Comparison of ENCODE assay signal across 9 mouse cellular contexts in the genomic region with DNA sequence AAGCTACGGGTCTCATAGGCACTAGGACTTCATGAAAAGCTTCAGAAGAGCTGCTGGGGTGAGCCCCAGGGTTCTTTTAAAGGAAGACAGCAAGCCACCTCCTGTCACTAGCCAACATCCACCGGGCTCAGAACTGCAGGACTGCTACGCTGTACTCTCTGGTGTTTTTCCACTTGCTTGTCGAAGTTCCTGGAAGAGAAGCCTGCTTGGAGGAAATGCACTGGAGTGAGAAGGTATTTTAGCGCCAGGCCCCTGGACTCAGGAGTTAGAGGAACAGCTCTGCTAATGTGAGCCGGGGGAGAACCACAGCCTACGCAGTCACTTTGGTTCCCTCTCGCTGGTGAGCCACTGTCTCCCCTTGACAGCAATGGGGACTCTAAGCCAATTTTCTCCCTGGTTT. TPM values are rescaled to one million over a fixed set of nuclear protein-coding genes. Genes with fewer than 3 reads are reported as not detected.
DNase-seq lines count a peak whose midpoint lies in the region; ATAC-seq and TF ChIP-seq lines count a peak whose summit lies in the region.
"Had no signal": no experiment of that assay in that cellular context is flagged by ENCODE, and none has a peak within 500 bp of the region (broad histone marks: within the 10 kb centered on the region; RNA-seq: fewer than 3 reads in every experiment).

No protein-coding gene starts in this region.

- TF ChIP-seq POLR2A in heart, adult 2 months (IDR thresholded peaks at IDR 0.05; ENCODE audit: insufficient read depth, low read depth, low read length) = no peak
- TF ChIP-seq POLR2A in bone marrow, adult 2 months (IDR thresholded peaks at IDR 0.05; ENCODE audit: borderline replicate concordance, control insufficient read depth, low read depth, low read length) = no peak

- H3K4me3 ChIP-seq in heart, adult 2 months = no peak overlapping the region
- H3K4me3 ChIP-seq in bone marrow, adult 2 months (replicated peaks; ENCODE audit: control insufficient read depth, low read depth, low read length) = no peak overlapping the region
- H3K4me3 ChIP-seq in kidney, embryonic 15.5 days (replicated peaks) = no peak overlapping the region
- H3K4me3 ChIP-seq in stomach, embryonic 16.5 days (replicated peaks; ENCODE audit: low read length) = no peak overlapping the region
- H3K4me3 ChIP-seq in midbrain, postnatal 0 days (ENCODE audit: low read depth, low read length) = no peak overlapping the region

- H3K9ac ChIP-seq in heart, adult 2 months (ENCODE audit: low read depth, low read length) = peak overlapping the region; percentile 18; the same call in 1 of the 2 replicates
- no peak overlapping the region for H3K9ac ChIP-seq in kidney, embryonic 15.5 days
- no peak overlapping the region for H3K9ac ChIP-seq in stomach, embryonic 16.5 days (ENCODE audit: low read length)
- H3K9ac ChIP-seq in midbrain, postnatal 0 days (replicated peaks; ENCODE audit: low read length, poor library complexity, severe bottlenecking) = no peak overlapping the region

- H3K27ac ChIP-seq in heart, adult 2 months = peak overlapping the region; percentile 91
- peak overlapping the region; percentile 78 for H3K27ac ChIP-seq in bone marrow, adult 2 months (ENCODE audit: control insufficient read depth, insufficient read depth, low read depth, low read length, poor library complexity)
- H3K27ac ChIP-seq in kidney, embryonic 15.5 days = peak overlapping the region; percentile 19; the same call in 1 of the 2 replicates
- H3K27ac ChIP-seq in stomach, embryonic 16.5 days (ENCODE audit: low read length) = peak overlapping the region; percentile 53; the same call in 1 of the 2 replicates
- H3K27ac ChIP-seq in midbrain, postnatal 0 days (ENCODE audit: low read depth, low read length) = no peak overlapping the region

- ATAC-seq in kidney, embryonic 15.5 days (replicated peaks; ENCODE audit: low FRiP score) = no peak
- ATAC-seq in stomach, embryonic 16.5 days (ENCODE audit: insufficient read depth, low FRiP score) = no peak
- ATAC-seq in midbrain, postnatal 0 days (ENCODE audit: low FRiP score) = no peak
- ATAC-seq: forebrain, embryonic 14.5 days had no signal

- intact Hi-C loops in heart, adult 2 months (cut with DNase I) = loop anchor here (1.0 kb wide), 1 partner anchor 12 kb away; a partner anchor contains a TSS
- intact Hi-C loops in heart, postnatal 14 days (cut with DNase I) = no loop called here

- H3K4me2 ChIP-seq in kidney, embryonic 15.5 days = no peak overlapping the region
- no peak overlapping the region for H3K4me2 ChIP-seq in stomach, embryonic 16.5 days (ENCODE audit: low read depth, low read length)
- no peak overlapping the region for H3K4me2 ChIP-seq in midbrain, postnatal 0 days (ENCODE audit: low read depth, low read length, poor library complexity, severe bottlenecking)

- H3K27me3 ChIP-seq in heart, adult 2 months (ENCODE audit: control insufficient read depth, insufficient read depth, low read length) = no peaks in the 10 kb centered on the region
- no peaks in the 10 kb centered on the region for H3K27me3 ChIP-seq in kidney, embryonic 15.5 days
- H3K27me3 ChIP-seq in stomach, embryonic 16.5 days (ENCODE audit: control insufficient read depth, insufficient read depth, low read length) = no peaks in the 10 kb centered on the region
- no peaks in the 10 kb centered on the region for H3K27me3 ChIP-seq in midbrain, postnatal 0 days (ENCODE audit: insufficient read depth, low read length)

- H3K36me3 ChIP-seq in heart, adult 2 months (ENCODE audit: control insufficient read depth, insufficient read depth, low read length) = peaks cover 22% of the 10 kb centered on the region
- H3K36me3 ChIP-seq in kidney, embryonic 15.5 days = peaks cover 55% of the 10 kb centered on the region
- H3K36me3 ChIP-seq in stomach, embryonic 16.5 days (ENCODE audit: control insufficient read depth, insufficient read depth, low read length) = peaks cover 4% of the 10 kb centered on the region; the same call in 1 of the 2 replicates
- peaks cover 15% of the 10 kb centered on the region for H3K36me3 ChIP-seq in midbrain, postnatal 0 days (ENCODE audit: insufficient read depth, low read length)

- no peaks in the 10 kb centered on the region for H3K9me3 ChIP-seq in kidney, embryonic 15.5 days (replicated peaks)
- H3K9me3 ChIP-seq in stomach, embryonic 16.5 days (replicated peaks; ENCODE audit: control insufficient read depth, low read length) = no peaks in the 10 kb centered on the region
- H3K9me3 ChIP-seq in midbrain, postnatal 0 days (ENCODE audit: low read length) = no peaks in the 10 kb centered on the region

- H3K79me2 ChIP-seq in heart, adult 2 months (replicated peaks; ENCODE audit: control insufficient read depth, insufficient read depth, low read length) = no peaks in the 10 kb centered on the region

- WGBS in heart, adult 2 months = 58% methylated on average over 8 of the region's 8 CpGs
- WGBS in bone marrow, adult 2 months = 14% methylated on average over 8 of the region's 8 CpGs
- 81% methylated on average over 8 of the region's 8 CpGs for WGBS in kidney, embryonic 15.5 days
- 81% methylated on average over 8 of the region's 8 CpGs for WGBS in stomach, embryonic 16.5 days
- WGBS in midbrain, postnatal 0 days = 86% methylated on average over 8 of the region's 8 CpGs

- peak in 1 of 2 experiments; percentile 39 for DNase-seq in heart, adult 2 months
- DNase-seq in heart, postnatal 14 days = no peak
- DNase-seq in gastrocnemius, postnatal 10 days = no peak
- no peak for DNase-seq in cerebellum, postnatal 14 days
- no peak for DNase-seq in midbrain, postnatal 0 days (ENCODE audit: low spot score)

- H3K4me1 ChIP-seq in heart, adult 2 months (ENCODE audit: control insufficient read depth, insufficient read depth, low read length) = peaks cover 20% of the 10 kb centered on the region
- H3K4me1 ChIP-seq in bone marrow, adult 2 months (ENCODE audit: control insufficient read depth, insufficient read depth, low read length) = peaks cover 13% of the 10 kb centered on the region; the same call in 1 of the 2 replicates
- peaks cover 8% of the 10 kb centered on the region for H3K4me1 ChIP-seq in kidney, embryonic 15.5 days
- H3K4me1 ChIP-seq in stomach, embryonic 16.5 days (ENCODE audit: control insufficient read depth, insufficient read depth, low read length) = peaks cover 12% of the 10 kb centered on the region
- no peaks in the 10 kb centered on the region for H3K4me1 ChIP-seq in midbrain, postnatal 0 days (ENCODE audit: insufficient read depth, low read length)

- no peak for TF ChIP-seq EP300 in heart, adult 2 months (IDR thresholded peaks at IDR 0.05; ENCODE audit: insufficient read depth, low read depth, low read length)

- TF ChIP-seq CTCF in heart, adult 2 months (IDR thresholded peaks at IDR 0.05) = no peak
- no peak for TF ChIP-seq CTCF in bone marrow, adult 2 months (IDR thresholded peaks at IDR 0.05; ENCODE audit: control insufficient read depth, insufficient read depth, low read length)
- no peak for TF ChIP-seq CTCF in midbrain, postnatal 0 days (IDR thresholded peaks at IDR 0.05)

RNA-seq across cellular contexts. Expression of a gene that starts 6.4 kb away (rescaled TPM):
- 10 to 100 TPM; 10.7 to 12.0 TPM for total RNA-seq in heart, adult 2 months (2021)
- polyA plus RNA-seq in heart, adult 2 months (2012; rRNA removed) = 6.9 and 7.4 TPM in 2 replicates
- 10 to 100 TPM; 11.7 to 12.7 TPM for total RNA-seq in heart, postnatal 14 days (2021)
- 9.1 and 17.6 TPM in 2 replicates for polyA plus RNA-seq in bone marrow, adult 2 months (2011; ENCODE audit: insufficient read depth, insufficient read length, low replicate concordance, missing spikeins)
- 25.1 and 28.3 TPM in 2 replicates for polyA plus RNA-seq in kidney, embryonic 15.5 days (2015; fragmentation: Nextera tagmentation; extraction: Ambion mirVana)
- 17.6 and 20.0 TPM in 2 replicates for polyA plus RNA-seq in stomach, embryonic 16.5 days (2015; fragmentation: Nextera tagmentation; extraction: Ambion mirVana)
- total RNA-seq in gastrocnemius, postnatal 10 days (2021) = 1 to 10 TPM; 5.6 to 6.5 TPM
- 4.3 and 6.9 TPM in 2 replicates for total RNA-seq in midbrain, postnatal 0 days (2014; rRNA removed)
- 16.2 and 17.5 TPM in 2 replicates for polyA plus RNA-seq in midbrain, postnatal 0 days (2015; fragmentation: Nextera tagmentation; extraction: Ambion mirVana)

RNA-seq across cellular contexts. Expression of a gene that starts 6.5 kb away (rescaled TPM):
- 10 to 100 TPM; 14.8 to 17.7 TPM for total RNA-seq in heart, adult 2 months (2021)
- polyA plus RNA-seq in heart, adult 2 months (2012; rRNA removed) = 14.6 and 25.0 TPM in 2 replicates
- total RNA-seq in heart, postnatal 14 days (2021) = 10 to 100 TPM; 12.7 to 13.9 TPM
- polyA plus RNA-seq in bone marrow, adult 2 months (2011; ENCODE audit: insufficient read depth, insufficient read length, low replicate concordance, missing spikeins) = 27.7 and 34.2 TPM in 2 replicates
- polyA plus RNA-seq in kidney, embryonic 15.5 days (2015; fragmentation: Nextera tagmentation; extraction: Ambion mirVana) = 18.9 and 19.6 TPM in 2 replicates
- 20.1 and 22.0 TPM in 2 replicates for polyA plus RNA-seq in stomach, embryonic 16.5 days (2015; fragmentation: Nextera tagmentation; extraction: Ambion mirVana)
- total RNA-seq in gastrocnemius, postnatal 10 days (2021) = 10 to 100 TPM in 1 of 2 experiments, 1 to 10 TPM in 1; 9.8 to 13.5 TPM
- total RNA-seq in midbrain, postnatal 0 days (2014; rRNA removed) = 27.9 and 28.2 TPM in 2 replicates
- polyA plus RNA-seq in midbrain, postnatal 0 days (2015; fragmentation: Nextera tagmentation; extraction: Ambion mirVana) = 16.2 and 18.2 TPM in 2 replicates

RNA-seq across cellular contexts. Expression of a gene that starts 6.5 kb away (rescaled TPM):
- total RNA-seq in heart, adult 2 months (2021) = under 1 TPM in 1 of 2 experiments, not detected in 1; 0.10 TPM
- polyA plus RNA-seq in heart, adult 2 months (2012; rRNA removed) = not detected in 2 replicates
- total RNA-seq in heart, postnatal 14 days (2021) = under 1 TPM; 0.12 TPM
- not detected in 2 replicates for polyA plus RNA-seq in bone marrow, adult 2 months (2011; ENCODE audit: insufficient read depth, insufficient read length, low replicate concordance, missing spikeins)
- 0.27 and 0.30 TPM in 2 replicates for polyA plus RNA-seq in kidney, embryonic 15.5 days (2015; fragmentation: Nextera tagmentation; extraction: Ambion mirVana)
- polyA plus RNA-seq in stomach, embryonic 16.5 days (2015; fragmentation: Nextera tagmentation; extraction: Ambion mirVana) = 1.1 TPM in 1 of 2 replicates, not detected in the other
- total RNA-seq in gastrocnemius, postnatal 10 days (2021) = not detected
- total RNA-seq in midbrain, postnatal 0 days (2014; rRNA removed) = 0.47 and 3.2 TPM in 2 replicates
- 0.09 and 0.35 TPM in 2 replicates for polyA plus RNA-seq in midbrain, postnatal 0 days (2015; fragmentation: Nextera tagmentation; extraction: Ambion mirVana)

RNA-seq across cellular contexts. Expression of a gene that starts 11.5 kb away (rescaled TPM):
- total RNA-seq in heart, adult 2 months (2021) = 100 to 1,000 TPM in 1 of 2 experiments, 10 to 100 TPM in 1; 98.1 to 109 TPM
- 50.8 and 61.5 TPM in 2 replicates for polyA plus RNA-seq in heart, adult 2 months (2012; rRNA removed)
- total RNA-seq in heart, postnatal 14 days (2021) = 100 to 1,000 TPM; 113 to 115 TPM
- 50.9 and 80.9 TPM in 2 replicates for polyA plus RNA-seq in bone marrow, adult 2 months (2011; ENCODE audit: insufficient read depth, insufficient read length, low replicate concordance, missing spikeins)
- polyA plus RNA-seq in kidney, embryonic 15.5 days (2015; fragmentation: Nextera tagmentation; extraction: Ambion mirVana) = 10.6 and 11.0 TPM in 2 replicates
- polyA plus RNA-seq in stomach, embryonic 16.5 days (2015; fragmentation: Nextera tagmentation; extraction: Ambion mirVana) = 10.9 and 11.3 TPM in 2 replicates
- 10 to 100 TPM; 52.1 to 59.8 TPM for total RNA-seq in gastrocnemius, postnatal 10 days (2021)
- total RNA-seq in midbrain, postnatal 0 days (2014; rRNA removed) = 59.8 and 77.2 TPM in 2 replicates
- 7.2 and 7.7 TPM in 2 replicates for polyA plus RNA-seq in midbrain, postnatal 0 days (2015; fragmentation: Nextera tagmentation; extraction: Ambion mirVana)

RNA-seq across cellular contexts. Expression of a gene that starts 29.5 kb away (rescaled TPM):
- total RNA-seq in heart, adult 2 months (2021) = not detected
- not detected in 2 replicates for polyA plus RNA-seq in heart, adult 2 months (2012; rRNA removed)
- total RNA-seq in heart, postnatal 14 days (2021) = not detected
- polyA plus RNA-seq in bone marrow, adult 2 months (2011; ENCODE audit: insufficient read depth, insufficient read length, low replicate concordance, missing spikeins) = 6.5 and 11.2 TPM in 2 replicates
- 0.14 and 0.17 TPM in 2 replicates for polyA plus RNA-seq in kidney, embryonic 15.5 days (2015; fragmentation: Nextera tagmentation; extraction: Ambion mirVana)
- polyA plus RNA-seq in stomach, embryonic 16.5 days (2015; fragmentation: Nextera tagmentation; extraction: Ambion mirVana) = 0.70 and 1.3 TPM in 2 replicates
- total RNA-seq in gastrocnemius, postnatal 10 days (2021) = under 1 TPM; 0.49 to 0.70 TPM
- total RNA-seq in midbrain, postnatal 0 days (2014; rRNA removed) = 2.5 TPM in 1 of 2 replicates, not detected in the other
- polyA plus RNA-seq in midbrain, postnatal 0 days (2015; fragmentation: Nextera tagmentation; extraction: Ambion mirVana) = 0.17 TPM in 1 of 2 replicates, not detected in the other
- polyA plus RNA-seq: forebrain, embryonic 14.5 days had no signal
